Mouse (Mus musculus) intestine, embryonic 14.5 days (tissue): Measurements from ENCODE around the gene Mmp24. TPM values are rescaled to one million over a fixed set of nuclear protein-coding genes. Genes with fewer than 3 reads are reported as not detected.
A peak's percentile ranks its signal among the peaks of the same experiment; 100 is the strongest.

Experiments
- ATAC-seq: fragments of 200-750 bp; cut with Nextera tagmentation; replicated peaks from 2 replicates; pipeline ENCODE4 v1.8.0; 2017; ENCODE audit warnings: low read depth, moderate number of reproducible peaks, moderate TSS enrichment, moderate library complexity; ENCODE audit not compliant: low FRiP score, low TSS enrichment
- DNase-seq: peaks from one replicate; pipeline ENCODE4 v3.0.0-alpha.2; 2018; ENCODE audit warnings: low spot score
- H3K27ac ChIP-seq: fragments of 300-500 bp; sonication (generic); 2 replicates; pipeline ENCODE4 v1.5.1; 2014; ENCODE audit warnings: low read depth, mild to moderate bottlenecking, control low read depth
- H3K27me3 ChIP-seq: fragments of 300-500 bp; sonication (generic); replicated peaks from 2 replicates; pipeline ENCODE4 v1.6.1; 2014; ENCODE audit warnings: low read length, control low read depth; ENCODE audit not compliant: control insufficient read depth, insufficient read depth
- H3K36me3 ChIP-seq: fragments of 300-500 bp; sonication (generic); 2 replicates; pipeline ENCODE4 v1.6.1; 2014; ENCODE audit warnings: low read length, control low read depth; ENCODE audit not compliant: control insufficient read depth, insufficient read depth
- H3K4me1 ChIP-seq: fragments of 300-500 bp; sonication (generic); replicated peaks from 2 replicates; pipeline ENCODE4 v1.6.1; 2014; ENCODE audit warnings: low read length, control low read depth, mixed read lengths; ENCODE audit not compliant: control insufficient read depth, insufficient read depth
- H3K4me2 ChIP-seq: fragments of 300-500 bp; sonication (generic); 2 replicates; pipeline ENCODE4 v1.6.1; 2014; ENCODE audit warnings: low read length
- H3K4me3 ChIP-seq: fragments of 300-500 bp; sonication (generic); 2 replicates; pipeline ENCODE4 v1.5.1; 2014; ENCODE audit warnings: low read depth, low read length, control low read depth, mixed read lengths
- H3K9ac ChIP-seq: fragments of 300-500 bp; sonication (generic); 2 replicates; pipeline ENCODE4 v1.6.1; 2014; ENCODE audit warnings: mild to moderate bottlenecking, low read length
- H3K9me3 ChIP-seq: fragments of 300-500 bp; sonication (generic); 2 replicates; pipeline ENCODE4 v1.6.1; 2016; ENCODE audit warnings: low read length, control low read depth; ENCODE audit not compliant: control insufficient read depth
- WGBS: fragments of 180-500 bp; shearing (Covaris S2); extraction: QIAGEN DNeasy Blood & Tissue Kit; methylation state at CpG from one replicate; pipeline ENCODE4 v1.1.7; 2014; 5-methylcytosine and 5-hydroxymethylcytosine counted together
- polyA plus RNA-seq: library from polyadenylated mRNA; unstranded; fragments of >200 nt; fragmentation: Nextera tagmentation; extraction: Ambion mirVana; gene quantifications from 2 replicates; pipeline ENCODE4 v1.2.1, GENCODE M21; 2014

Gene Mmp24
- polyA plus RNA-seq, 1 experiment from 2014 or later, result 0.55 TPM

- DNase-seq (no peak), ATAC-seq (no peak)
- no peak overlapping the region for H3K9ac ChIP-seq
- no peak overlapping the region for H3K4me2 ChIP-seq
- no peak overlapping the region for H3K4me3 ChIP-seq
- WGBS, result 75% methylated on average over 8 of the region's 8 CpGs
- H3K27ac ChIP-seq, result no peak overlapping the region
- no peaks in the 10 kb centered on the region for H3K4me1 ChIP-seq
- H3K27me3 ChIP-seq, result no peaks in the 10 kb centered on the region
- peaks cover 59% of the 10 kb centered on the region for H3K36me3 ChIP-seq
- H3K9me3 ChIP-seq, result no peaks in the 10 kb centered on the region
Measured at GRCm38 (mm10) chr2:155846930-155847329, 71.8 kb downstream of the Mmp24 start.

- ATAC-seq (no peak; the same call in 1 of the 2 replicates), DNase-seq (peak; percentile 92)
- Histone ChIP-seq H3K4me1 (no peaks in the 10 kb centered on the region), H3K4me3 (no peak overlapping the region), H3K9ac (no peak overlapping the region), H3K36me3 (peaks cover 64% of the 10 kb centered on the region), H3K9me3 (no peaks in the 10 kb centered on the region), H3K27ac (no peak overlapping the region), H3K27me3 (no peaks in the 10 kb centered on the region), H3K4me2 (no peak overlapping the region)
- 28% methylated on average over 6 of the region's 6 CpGs for WGBS
Measured at GRCm38 (mm10) chr2:155848291-155848690, 73.1 kb downstream of the Mmp24 start.

GRCm38 (mm10) chr2:155849464-155849863 is 74.3 kb downstream of the Mmp24 start:
- no peaks in the 10 kb centered on the region for H3K4me1 ChIP-seq
- ATAC-seq, result no peak
- WGBS, result 51% methylated on average over 7 of the region's 7 CpGs

GRCm38 (mm10) chr2:155850120-155850519 is 75.0 kb downstream of the Mmp24 start:
- Histone ChIP-seq H3K4me2 (no peak overlapping the region), H3K4me1 (no peaks in the 10 kb centered on the region), H3K9me3 (no peaks in the 10 kb centered on the region), H3K4me3 (no peak overlapping the region), H3K27me3 (no peaks in the 10 kb centered on the region), H3K27ac (no peak overlapping the region), H3K9ac (no peak overlapping the region), H3K36me3 (peaks cover 71% of the 10 kb centered on the region)
- 86% methylated on average over 7 of the region's 7 CpGs for WGBS
- ATAC-seq (no peak), DNase-seq (no peak)

More at GRCm38 (mm10) chr2:155849464-155849863, 74.3 kb downstream of the Mmp24 start:
- Histone ChIP-seq H3K36me3 (peaks cover 74% of the 10 kb centered on the region), H3K9me3 (no peaks in the 10 kb centered on the region), H3K4me2 (no peak overlapping the region), H3K9ac (no peak overlapping the region), H3K27me3 (no peaks in the 10 kb centered on the region), H3K4me3 (no peak overlapping the region), H3K27ac (no peak overlapping the region)
- DNase-seq, result no peak

- ATAC-seq, result 0 out of 2 replicates have a peak, but pooled peaks have one; percentile 24
Measured at GRCm38 (mm10) chr2:155852536-155852935, 77.4 kb downstream of the Mmp24 start.

GRCm38 (mm10) chr2:155860102-155860501 is 85.0 kb downstream of the Mmp24 start:
- H3K36me3 ChIP-seq, result peaks cover 22% of the 10 kb centered on the region
- DNase-seq, result no peak
- no peak overlapping the region for H3K4me3 ChIP-seq
- ATAC-seq, result no peak
- no peak overlapping the region for H3K27ac ChIP-seq
- no peaks in the 10 kb centered on the region for H3K9me3 ChIP-seq
- H3K4me2 ChIP-seq, result no peak overlapping the region
- no peaks in the 10 kb centered on the region for H3K27me3 ChIP-seq
- H3K9ac ChIP-seq, result no peak overlapping the region
- H3K4me1 ChIP-seq, result peaks cover 10% of the 10 kb centered on the region; the same call in 1 of the 2 replicates
- WGBS, result 77% methylated on average over 7 of the region's 7 CpGs

More at GRCm38 (mm10) chr2:155852536-155852935, 77.4 kb downstream of the Mmp24 start:
- Histone ChIP-seq H3K36me3 (peaks cover 64% of the 10 kb centered on the region), H3K27ac (no peak overlapping the region), H3K4me1 (no peaks in the 10 kb centered on the region), H3K9me3 (no peaks in the 10 kb centered on the region), H3K4me2 (no peak overlapping the region), H3K4me3 (no peak overlapping the region), H3K9ac (no peak overlapping the region), H3K27me3 (no peaks in the 10 kb centered on the region)
- WGBS, result 76% methylated on average over 5 of the region's 5 CpGs
- DNase-seq, result no peak

GRCm38 (mm10) chr2:155861581-155861980 is 86.4 kb downstream of the Mmp24 start:
- no peaks in the 10 kb centered on the region for H3K27me3 ChIP-seq
- peaks cover 17% of the 10 kb centered on the region for H3K36me3 ChIP-seq
- H3K4me1 ChIP-seq, result peaks cover 10% of the 10 kb centered on the region; the same call in 1 of the 2 replicates
- no peak overlapping the region for H3K9ac ChIP-seq
- H3K27ac ChIP-seq, result no peak overlapping the region
- H3K9me3 ChIP-seq, result no peaks in the 10 kb centered on the region
- no peak overlapping the region for H3K4me3 ChIP-seq
- no peak overlapping the region for H3K4me2 ChIP-seq
- ATAC-seq, result no peak
- no peak for DNase-seq
- WGBS, result 88% methylated on average over 6 of the region's 6 CpGs

GRCm38 (mm10) chr2:155862573-155863300 is 87.6 kb downstream of the Mmp24 start:
- H3K4me2 ChIP-seq, result no peak overlapping the region; the same call in 1 of the 2 replicates
- no peaks in the 10 kb centered on the region for H3K27me3 ChIP-seq
- peaks cover 10% of the 10 kb centered on the region; the same call in 1 of the 2 replicates for H3K4me1 ChIP-seq
- ATAC-seq, result peak; percentile 90
- H3K9ac ChIP-seq, result no peak overlapping the region
- DNase-seq, result no peak
- H3K36me3 ChIP-seq, result peaks cover 8% of the 10 kb centered on the region
- WGBS, result 54% methylated on average over 13 of the region's 13 CpGs
- H3K9me3 ChIP-seq, result no peaks in the 10 kb centered on the region
- H3K4me3 ChIP-seq, result no peak overlapping the region
- H3K27ac ChIP-seq, result no peak overlapping the region
